Mouse (Mus musculus) kidney, postnatal 36 days (tissue): ENCODE measurements at regions not wholly inside any gene's neighbourhood (a gene's known extent, or its start where the extent isn't known, plus 50 kb on each side); places are given as distances from the start of the nearest gene placed in this dataset.
"Not testable (repeated sequence)": the region's sequence is repeated elsewhere in the genome, so short reads cannot be mapped to it uniquely, and the experiment has no call there.

Experiments used
- DNase-seq, 2 experiments: peaks; one replicate each; pipeline ENCODE4 v3.0.0; 2021 to 2022; ENCODE audit warnings: mixed read lengths in 2 of 2

GRCm38 (mm10) chr19:27028834-27029233 is 143.2 kb downstream of the Gm815 start:
- DNase-seq = no peak

- DNase-seq = peak; percentile 51 to 56
These were observed 145.5 kb downstream of the Gm815 start for GRCm38 (mm10) chr19:27031030-27031700.

GRCm38 (mm10) chr19:27032621-27033020 is 146.9 kb downstream of the Gm815 start:
- peak; percentile 37 to 57 for DNase-seq

- DNase-seq = no peak
These were observed 152.6 kb downstream of the Gm815 start for GRCm38 (mm10) chr19:27038298-27038697.

GRCm38 (mm10) chr19:27040321-27041025 is 154.8 kb downstream of the Gm815 start:
- DNase-seq = no peak

GRCm38 (mm10) chr19:27066449-27067181 is 149.7 kb upstream of the Vldlr start:
- DNase-seq = peak in 1 of 2 experiments; percentile 20

GRCm38 (mm10) chr19:27073281-27073680 is 143.0 kb upstream of the Vldlr start:
- no peak for DNase-seq

GRCm38 (mm10) chr19:27075019-27075418 is 141.3 kb upstream of the Vldlr start:
- no peak for DNase-seq

- no peak for DNase-seq
These were observed 139.3 kb upstream of the Vldlr start for GRCm38 (mm10) chr19:27076920-27077512.

- no peak for DNase-seq
These were observed 128.9 kb upstream of the Vldlr start for GRCm38 (mm10) chr19:27087344-27087743.

GRCm38 (mm10) chr19:27087833-27088232 is 128.5 kb upstream of the Vldlr start:
- no peak for DNase-seq

- DNase-seq = no peak
These were observed 127.2 kb upstream of the Vldlr start for GRCm38 (mm10) chr19:27089099-27089498.

GRCm38 (mm10) chr19:27091603-27092002 is 124.7 kb upstream of the Vldlr start:
- DNase-seq = no peak

GRCm38 (mm10) chr19:27094777-27095478 is 121.4 kb upstream of the Vldlr start:
- DNase-seq = no peak

GRCm38 (mm10) chr19:27099921-27100320 is 116.4 kb upstream of the Vldlr start:
- DNase-seq = no peak

- DNase-seq = no peak
These were observed 105.8 kb upstream of the Vldlr start for GRCm38 (mm10) chr19:27110437-27110836.

GRCm38 (mm10) chr19:27120876-27121275 is 95.4 kb upstream of the Vldlr start:
- no peak for DNase-seq

- DNase-seq = no peak
These were observed 93.9 kb upstream of the Vldlr start for GRCm38 (mm10) chr19:27122348-27122747.

GRCm38 (mm10) chr19:27123334-27123733 is 93.0 kb upstream of the Vldlr start:
- no peak for DNase-seq

GRCm38 (mm10) chr19:27123806-27124469 is 92.3 kb upstream of the Vldlr start:
- peak; percentile 25 to 75 for DNase-seq

- not testable (repeated sequence) for DNase-seq
These were observed 87.8 kb upstream of the Vldlr start for GRCm38 (mm10) chr19:27128501-27128900.

- DNase-seq = no peak
These were observed 81.9 kb upstream of the Vldlr start for GRCm38 (mm10) chr19:27134360-27134759.
